Mouse (Mus musculus) lung, embryonic 14.5 days (tissue): ENCODE results near the gene Gmppb. TPM values are rescaled to one million over a fixed set of nuclear protein-coding genes. Genes with fewer than 3 reads are reported as not detected.

ENCODE experiments used
- ATAC-seq: fragments of 200-750 bp; cut with Nextera tagmentation; 2 replicates; pipeline ENCODE4 v1.8.0; 2017; ENCODE audit warnings: mild to moderate bottlenecking, moderate TSS enrichment, moderate library complexity; ENCODE audit not compliant: insufficient read depth
- DNase-seq: peaks from one replicate; pipeline ENCODE4 v3.0.0-alpha.2; 2015
- H3K27ac ChIP-seq: fragments of 300-500 bp; sonication (generic); 2 replicates; pipeline ENCODE4 v1.5.1; 2014; ENCODE audit warnings: low read depth, mild to moderate bottlenecking, moderate library complexity
- H3K27me3 ChIP-seq: fragments of 300-500 bp; sonication (generic); 2 replicates; pipeline ENCODE4 v1.6.1; 2014; ENCODE audit warnings: low read length, control low read depth; ENCODE audit not compliant: insufficient read depth
- H3K36me3 ChIP-seq: fragments of 300-500 bp; sonication (generic); 2 replicates; pipeline ENCODE4 v1.6.1; 2014; ENCODE audit warnings: control low read depth; ENCODE audit not compliant: insufficient read depth
- H3K4me1 ChIP-seq: fragments of 300-500 bp; sonication (generic); 2 replicates; pipeline ENCODE4 v1.6.1; 2014; ENCODE audit warnings: antibody characterized with exemption, control low read depth; ENCODE audit not compliant: insufficient read depth
- H3K4me2 ChIP-seq: fragments of 300-500 bp; sonication (generic); 2 replicates; pipeline ENCODE4 v1.6.1; 2014; ENCODE audit warnings: mild to moderate bottlenecking
- H3K4me3 ChIP-seq: fragments of 300-500 bp; sonication (generic); 2 replicates; pipeline ENCODE4 v1.5.1; 2014; ENCODE audit warnings: low read depth, low read length
- H3K9ac ChIP-seq: fragments of 300-500 bp; sonication (generic); 2 replicates; pipeline ENCODE4 v1.6.1; 2014
- H3K9me3 ChIP-seq: fragments of 300-500 bp; sonication (generic); 2 replicates; pipeline ENCODE4 v1.6.1; 2016; ENCODE audit warnings: low read depth, low read length, control low read depth
- CTCF ChIP-seq: IDR thresholded peaks from 2 replicates; pipeline ENCODE4 v1.5.1; 2016; ENCODE audit warnings: antibody characterized with exemption, low read depth
- WGBS: fragments of 180-500 bp; shearing (Covaris S2); extraction: QIAGEN DNeasy Blood & Tissue Kit; methylation state at CpG from one replicate; pipeline ENCODE4 v1.1.7; 2014; 5-methylcytosine and 5-hydroxymethylcytosine counted together
- polyA plus RNA-seq: library from polyadenylated mRNA; unstranded; fragments of >200 nt; fragmentation: Nextera tagmentation; extraction: Ambion mirVana; gene quantifications from 2 replicates; pipeline ENCODE4 v1.2.1, GENCODE M21; 2014

The Gmppb gene
- polyA plus RNA-seq, 1 experiment from 2014 or later: 22.2 TPM

GRCm38 (mm10) chr9:108051931-108052220, 2.8 kb downstream of the Gmppb start:
- H3K9ac ChIP-seq: no peak overlapping the region
- H3K9me3 ChIP-seq: no peaks in the 10 kb centered on the region
- H3K27me3 ChIP-seq: no peaks in the 10 kb centered on the region
- no peak for ATAC-seq
- H3K4me2 ChIP-seq: no peak overlapping the region
- DNase-seq: no peak
- H3K4me1 ChIP-seq: peaks cover 7% of the 10 kb centered on the region; the same call in 1 of the 2 replicates
- H3K36me3 ChIP-seq: peaks cover 61% of the 10 kb centered on the region
- no peak overlapping the region for H3K4me3 ChIP-seq
- no peak for TF ChIP-seq CTCF
- WGBS: 93% methylated on average over 4 of the region's 4 CpGs
- H3K27ac ChIP-seq: no peak overlapping the region

- no peak overlapping the region for H3K4me2 ChIP-seq
- H3K9ac ChIP-seq: no peak overlapping the region
- DNase-seq (no peak), ATAC-seq (no peak)
- H3K36me3 ChIP-seq: peaks cover 61% of the 10 kb centered on the region
- H3K27me3 ChIP-seq: no peaks in the 10 kb centered on the region
- WGBS: 67% methylated on average over 7 of the region's 7 CpGs
- peaks cover 7% of the 10 kb centered on the region; the same call in 1 of the 2 replicates for H3K4me1 ChIP-seq
- H3K4me3 ChIP-seq: no peak overlapping the region
- no peaks in the 10 kb centered on the region for H3K9me3 ChIP-seq
- no peak overlapping the region for H3K27ac ChIP-seq
- TF ChIP-seq CTCF: no peak
Observed at GRCm38 (mm10) chr9:108052411-108052810, 3.4 kb downstream of the Gmppb start.

GRCm38 (mm10) chr9:108052885-108053664, 4.0 kb downstream of the Gmppb start, which contains the start of gene Amigo3:
Gene Amigo3, plus strand, starts transcription at chr9:108053159.
- Histone ChIP-seq H3K9me3 (no peaks in the 10 kb centered on the region), H3K4me1 (peaks cover 7% of the 10 kb centered on the region; the same call in 1 of the 2 replicates), H3K4me2 (peak within 1 kb of the TSS; percentile 53), H3K27ac (peak within 1 kb of the TSS; percentile 73; the same call in 1 of the 2 replicates), H3K9ac (no peak within 1 kb of the TSS), H3K36me3 (peaks cover 65% of the 10 kb centered on the region), H3K4me3 (peak within 1 kb of the TSS; percentile 6), H3K27me3 (no peaks in the 10 kb centered on the region)
- DNase-seq (peak; percentile 100), ATAC-seq (peak; percentile 57)
- WGBS: 50% methylated on average over 20 of the region's 20 CpGs
- peak; percentile 91 for TF ChIP-seq CTCF

GRCm38 (mm10) chr9:108053665-108054225, 4.7 kb downstream of the Gmppb start:
- Histone ChIP-seq H3K36me3 (peaks cover 71% of the 10 kb centered on the region), H3K27ac (peak overlapping the region; percentile 73; the same call in 1 of the 2 replicates), H3K27me3 (no peaks in the 10 kb centered on the region), H3K4me1 (peaks cover 5% of the 10 kb centered on the region; the same call in 1 of the 2 replicates), H3K9ac (no peak overlapping the region), H3K4me3 (no peak overlapping the region), H3K9me3 (no peaks in the 10 kb centered on the region), H3K4me2 (peak overlapping the region; percentile 53)
- WGBS: 89% methylated on average over 15 of the region's 15 CpGs
- no peak for DNase-seq
- no peak for TF ChIP-seq CTCF
- no peak for ATAC-seq

GRCm38 (mm10) chr9:108054331-108055040, 5.4 kb downstream of the Gmppb start:
- peaks cover 79% of the 10 kb centered on the region for H3K36me3 ChIP-seq
- 84% methylated on average over 22 of the region's 22 CpGs for WGBS
- H3K4me2 ChIP-seq: no peak overlapping the region
- H3K4me1 ChIP-seq: peaks cover 5% of the 10 kb centered on the region; the same call in 1 of the 2 replicates
- no peak for TF ChIP-seq CTCF
- no peaks in the 10 kb centered on the region for H3K27me3 ChIP-seq
- no peak overlapping the region for H3K4me3 ChIP-seq
- no peak for DNase-seq
- H3K27ac ChIP-seq: no peak overlapping the region
- ATAC-seq: no peak
- no peaks in the 10 kb centered on the region for H3K9me3 ChIP-seq
- H3K9ac ChIP-seq: no peak overlapping the region

GRCm38 (mm10) chr9:108055061-108055460, 6.0 kb downstream of the Gmppb start:
- no peak for DNase-seq

GRCm38 (mm10) chr9:108055661-108056237, 6.7 kb downstream of the Gmppb start:
- Histone ChIP-seq H3K36me3 (peaks cover 76% of the 10 kb centered on the region), H3K9ac (no peak overlapping the region), H3K27me3 (no peaks in the 10 kb centered on the region), H3K4me3 (no peak overlapping the region), H3K9me3 (no peaks in the 10 kb centered on the region), H3K4me1 (peaks cover 5% of the 10 kb centered on the region; the same call in 1 of the 2 replicates), H3K27ac (no peak overlapping the region), H3K4me2 (no peak overlapping the region)
- DNase-seq (no peak), ATAC-seq (no peak)
- WGBS: 80% methylated on average over 6 of the region's 6 CpGs
- TF ChIP-seq CTCF: no peak

More at GRCm38 (mm10) chr9:108055061-108055460, 6.0 kb downstream of the Gmppb start:
- Histone ChIP-seq H3K27ac (no peak overlapping the region), H3K4me2 (no peak overlapping the region), H3K27me3 (no peaks in the 10 kb centered on the region), H3K36me3 (peaks cover 81% of the 10 kb centered on the region), H3K4me3 (no peak overlapping the region), H3K9me3 (no peaks in the 10 kb centered on the region), H3K4me1 (peaks cover 5% of the 10 kb centered on the region; the same call in 1 of the 2 replicates), H3K9ac (no peak overlapping the region)
- WGBS: 58% methylated on average over 1 of the region's 1 CpGs
- no peak for TF ChIP-seq CTCF
- no peak for ATAC-seq
